Mouse (Mus musculus): ENCODE results near the gene Oaf.

DNA sequence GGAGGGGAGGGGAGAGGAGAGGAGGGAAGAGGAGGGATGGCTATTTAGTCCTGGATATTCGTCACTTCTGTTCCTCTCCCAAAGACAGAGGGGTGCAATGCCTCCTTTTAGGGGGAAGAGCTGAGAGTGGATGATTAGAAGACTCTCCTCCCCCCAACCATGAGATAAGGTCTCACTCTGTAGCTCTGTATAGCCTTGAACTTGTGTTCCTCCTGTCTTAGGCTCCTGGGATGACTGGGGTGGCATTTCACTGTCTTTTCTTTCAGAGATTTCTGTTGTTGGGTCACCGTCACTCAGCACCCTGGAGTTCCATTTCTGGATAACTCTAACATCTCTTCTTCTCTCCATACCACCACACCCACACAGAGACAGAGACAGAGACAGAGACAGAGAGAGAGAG, 1.5 kb downstream of the Oaf start:
- TF ChIP-seq ZC3H11A (IDR thresholded peaks at IDR 0.05; ENCODE audit: borderline replicate concordance, low read depth, low read length), result no peak
- TF ChIP-seq CHD2 (IDR thresholded peaks at IDR 0.05; ENCODE audit: low read depth, low read length), result no peak
- TF ChIP-seq MAFK (IDR thresholded peaks at IDR 0.05; ENCODE audit: insufficient read depth, low read depth, low read length), result no peak
- TF ChIP-seq HCFC1 (IDR thresholded peaks at IDR 0.05; ENCODE audit: borderline replicate concordance, insufficient read depth, low read length), result no peak
- no peak for TF ChIP-seq ZNF384 (IDR thresholded peaks at IDR 0.05; ENCODE audit: low read depth, low read length)
